Mouse (Mus musculus) lung, embryonic 14.5 days (tissue): Measurements from ENCODE around the gene Sycp2l. TPM values are rescaled to one million over a fixed set of nuclear protein-coding genes. Genes with fewer than 3 reads are reported as not detected.

Experiments used
- ATAC-seq: fragments of 200-750 bp; cut with Nextera tagmentation; 2 replicates; pipeline ENCODE4 v1.8.0; 2017; ENCODE audit warnings: mild to moderate bottlenecking, moderate TSS enrichment, moderate library complexity; ENCODE audit not compliant: insufficient read depth
- DNase-seq: peaks from one replicate; pipeline ENCODE4 v3.0.0-alpha.2; 2015
- H3K27ac ChIP-seq: fragments of 300-500 bp; sonication (generic); 2 replicates; pipeline ENCODE4 v1.5.1; 2014; ENCODE audit warnings: low read depth, mild to moderate bottlenecking, moderate library complexity
- H3K27me3 ChIP-seq: fragments of 300-500 bp; sonication (generic); 2 replicates; pipeline ENCODE4 v1.6.1; 2014; ENCODE audit warnings: low read length, control low read depth; ENCODE audit not compliant: insufficient read depth
- H3K36me3 ChIP-seq: fragments of 300-500 bp; sonication (generic); 2 replicates; pipeline ENCODE4 v1.6.1; 2014; ENCODE audit warnings: control low read depth; ENCODE audit not compliant: insufficient read depth
- H3K4me1 ChIP-seq: fragments of 300-500 bp; sonication (generic); 2 replicates; pipeline ENCODE4 v1.6.1; 2014; ENCODE audit warnings: antibody characterized with exemption, control low read depth; ENCODE audit not compliant: insufficient read depth
- H3K4me2 ChIP-seq: fragments of 300-500 bp; sonication (generic); 2 replicates; pipeline ENCODE4 v1.6.1; 2014; ENCODE audit warnings: mild to moderate bottlenecking
- H3K4me3 ChIP-seq: fragments of 300-500 bp; sonication (generic); 2 replicates; pipeline ENCODE4 v1.5.1; 2014; ENCODE audit warnings: low read depth, low read length
- H3K9ac ChIP-seq: fragments of 300-500 bp; sonication (generic); 2 replicates; pipeline ENCODE4 v1.6.1; 2014
- H3K9me3 ChIP-seq: fragments of 300-500 bp; sonication (generic); 2 replicates; pipeline ENCODE4 v1.6.1; 2016; ENCODE audit warnings: low read depth, low read length, control low read depth
- CTCF ChIP-seq: IDR thresholded peaks from 2 replicates; pipeline ENCODE4 v1.5.1; 2016; ENCODE audit warnings: antibody characterized with exemption, low read depth
- WGBS: fragments of 180-500 bp; shearing (Covaris S2); extraction: QIAGEN DNeasy Blood & Tissue Kit; methylation state at CpG from one replicate; pipeline ENCODE4 v1.1.7; 2014; 5-methylcytosine and 5-hydroxymethylcytosine counted together
- polyA plus RNA-seq: library from polyadenylated mRNA; unstranded; fragments of >200 nt; fragmentation: Nextera tagmentation; extraction: Ambion mirVana; gene quantifications from 2 replicates; pipeline ENCODE4 v1.2.1, GENCODE M21; 2014

The Sycp2l gene
- polyA plus RNA-seq, 1 experiment from 2014 or later: not detected

- peak; percentile 91 for DNase-seq
- H3K36me3 ChIP-seq: no peaks in the 10 kb centered on the region
- H3K4me3 ChIP-seq: peak within 1 kb of the TSS; percentile 57
- peaks cover 9% of the 10 kb centered on the region; the same call in 1 of the 2 replicates for H3K9me3 ChIP-seq
- peak; percentile 98 for ATAC-seq
- H3K4me1 ChIP-seq: no peaks in the 10 kb centered on the region
- H3K9ac ChIP-seq: peak within 1 kb of the TSS; percentile 49
- no peak within 1 kb of the TSS for H3K27ac ChIP-seq
- H3K4me2 ChIP-seq: peak within 1 kb of the TSS; percentile 72
- under 1% methylated on average over 49 of the region's 77 CpGs for WGBS
- TF ChIP-seq CTCF: peak; percentile 60
- no peaks in the 10 kb centered on the region for H3K27me3 ChIP-seq
These were observed 106.3 kb downstream of the Sycp2l start, which contains the start of gene Elovl2 for GRCm38 (mm10) chr13:41220304-41220834. Gene Elovl2 (minus strand): TSS chr13:41220405.

Other genes with a start within 250 kb of the Sycp2l start
- 59.6 and 62.4 TPM in 2 replicates for gene Pak1ip1, start 113.3 kb upstream of the Sycp2l start, polyA plus RNA-seq
- 224 and 229 TPM in 2 replicates for gene Tmem14c, start 98.0 kb upstream of the Sycp2l start, polyA plus RNA-seq
- 0.93 and 1.2 TPM in 2 replicates for gene Mak, start 34.6 kb upstream of the Sycp2l start, polyA plus RNA-seq
- not detected in 2 replicates for gene Gcm2, start 3.3 kb upstream of the Sycp2l start, polyA plus RNA-seq
- 4.4 and 5.4 TPM in 2 replicates for gene Elovl2, start 106.1 kb downstream of the Sycp2l start, polyA plus RNA-seq
- gene Smim13, start 135.5 kb downstream of the Sycp2l start, polyA plus RNA-seq: 11.9 and 12.0 TPM in 2 replicates
- gene Gm17364, start 159.7 kb downstream of the Sycp2l start, polyA plus RNA-seq: not detected in 2 replicates